Mouse (Mus musculus): ENCODE results near the gene Sema5a.

DNA sequence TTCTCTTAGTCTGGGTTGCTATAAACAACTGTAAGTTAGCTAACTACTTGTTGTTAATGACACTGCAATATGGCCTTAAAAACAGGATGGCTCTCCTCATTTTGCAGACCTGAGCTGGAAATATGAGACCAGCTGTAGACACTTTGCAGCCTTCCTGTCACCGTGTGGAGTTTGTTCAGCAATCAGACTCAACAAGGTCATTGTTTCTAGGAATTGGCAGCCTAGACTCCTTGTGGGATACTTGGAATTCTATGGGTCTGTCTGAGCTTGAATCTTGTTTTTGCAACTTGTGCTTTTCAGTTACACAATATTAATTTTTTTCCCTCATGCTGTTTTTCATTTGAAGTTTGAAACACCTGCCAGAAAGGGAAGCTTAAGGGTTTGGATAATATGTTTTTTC is 250.3 kb downstream of the Sema5a start:
- no peak for TF ChIP-seq CTCF (IDR thresholded peaks at IDR 0.05; ENCODE audit: borderline replicate concordance, control insufficient read depth, extremely low read depth, insufficient read depth, low read length, poor library complexity)
- TF ChIP-seq POLR2A (IDR thresholded peaks at IDR 0.05; ENCODE audit: control insufficient read depth, extremely low read depth, insufficient read depth, low read length, poor library complexity) = no peak
